Mouse (Mus musculus) lung, adult 2 months (tissue): ENCODE measurements around the gene Tmem237.

ENCODE experiments used
- CTCF ChIP-seq: fragments of 200-500 bp; IDR thresholded peaks from 2 replicates; pipeline ENCODE4 v1.5.1; 2011; ENCODE audit warnings: mild to moderate bottlenecking, low read length, control low read depth; ENCODE audit not compliant: insufficient read depth
- POLR2A ChIP-seq: fragments of 200-500 bp; IDR thresholded peaks from 2 replicates; pipeline ENCODE4 v1.6.1; 2011; ENCODE audit warnings: low read depth, mild to moderate bottlenecking, control low read depth, low read length, borderline replicate concordance; ENCODE audit errors: extremely low read depth

GRCm38 (mm10) chr1:59128879-59129278, 8.7 kb upstream of the Tmem237 start:
- no peak for TF ChIP-seq POLR2A
- TF ChIP-seq CTCF = no peak
